Mouse (Mus musculus) bone marrow macrophage, adult 2 months (primary cell): ENCODE results near the gene Olfr153. TPM values are rescaled to one million over a fixed set of nuclear protein-coding genes. Genes with fewer than 3 reads are reported as not detected.
"Not testable (repeated sequence)": the region's sequence is repeated elsewhere in the genome, so short reads cannot be mapped to it uniquely, and the experiment has no call there.

Experiments used
- H3K27ac ChIP-seq: 2 replicates; pipeline ENCODE4 v1.5.1; 2012; ENCODE audit warnings: low read depth, low read length; ENCODE audit not compliant: insufficient read depth
- H3K4me1 ChIP-seq: 2 replicates; pipeline ENCODE4 v1.6.1; 2012; ENCODE audit warnings: low read length; ENCODE audit not compliant: control insufficient read depth, insufficient read depth
- H3K4me3 ChIP-seq: 2 replicates; pipeline ENCODE4 v1.5.1; 2012; ENCODE audit warnings: mild to moderate bottlenecking, low read length, moderate library complexity; ENCODE audit not compliant: insufficient read depth
- CTCF ChIP-seq: IDR thresholded peaks from 2 replicates; pipeline ENCODE4 v1.5.1; 2012; ENCODE audit warnings: low read depth, mild to moderate bottlenecking, low read length, moderate library complexity
- POLR2A ChIP-seq: IDR thresholded peaks from 2 replicates; pipeline ENCODE4 v1.6.1; 2012; ENCODE audit warnings: mild to moderate bottlenecking, low read depth, low read length, borderline replicate concordance
- polyA plus RNA-seq: library from polyadenylated mRNA; stranded (reverse); fragments of >200 nt; gene quantifications from 2 replicates; pipeline ENCODE4 v1.2.4, GENCODE M21; 2012; ENCODE audit not compliant: missing spikeins, insufficient read depth, insufficient read length

The Olfr153 gene
- not detected in 2 replicates for polyA plus RNA-seq

GRCm38 (mm10) chr2:87531496-87531895 is at the start of gene Olfr153:
TSS of gene Olfr153 (plus strand) at chr2:87531796.
- Histone ChIP-seq H3K27ac (no peak within 1 kb of the TSS), H3K4me1 (no peaks in the 10 kb centered on the region), H3K4me3 (no peak within 1 kb of the TSS)
- TF ChIP-seq CTCF (no peak), POLR2A (no peak)

GRCm38 (mm10) chr2:87482276-87482675 is 49.3 kb upstream of the Olfr153 start:
- Histone ChIP-seq H3K4me3 (no peak overlapping the region), H3K4me1 (no peaks in the 10 kb centered on the region), H3K27ac (no peak overlapping the region)
- no peak for TF ChIP-seq CTCF
- TF ChIP-seq POLR2A, result no peak

DNA sequence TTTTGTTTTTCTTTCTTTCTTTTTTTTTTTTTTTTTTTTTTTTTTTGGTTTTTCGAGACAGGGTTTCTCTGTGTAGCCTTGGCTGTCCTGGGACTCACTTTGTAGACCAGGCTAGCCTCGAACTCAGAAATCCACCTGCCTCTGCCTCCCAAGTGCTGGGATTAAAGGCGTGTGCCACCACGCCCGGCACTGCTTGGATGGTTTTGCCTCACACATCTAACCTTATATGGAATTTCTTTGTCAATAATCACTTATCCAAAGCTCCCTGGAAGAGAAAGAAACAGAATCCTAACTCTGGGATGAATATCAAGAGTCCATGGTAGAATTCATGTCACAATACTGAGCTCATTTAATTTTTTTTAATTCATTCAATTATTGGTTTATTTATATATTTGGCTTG is 34.6 kb upstream of the Olfr153 start, which contains the start of gene Pramel7:
TSS of gene Pramel7 (minus strand) at position 101 of the 400 bp plus-strand sequence.
- not testable (repeated sequence) for H3K4me3 ChIP-seq, H3K4me1 ChIP-seq, H3K27ac ChIP-seq

DNA sequence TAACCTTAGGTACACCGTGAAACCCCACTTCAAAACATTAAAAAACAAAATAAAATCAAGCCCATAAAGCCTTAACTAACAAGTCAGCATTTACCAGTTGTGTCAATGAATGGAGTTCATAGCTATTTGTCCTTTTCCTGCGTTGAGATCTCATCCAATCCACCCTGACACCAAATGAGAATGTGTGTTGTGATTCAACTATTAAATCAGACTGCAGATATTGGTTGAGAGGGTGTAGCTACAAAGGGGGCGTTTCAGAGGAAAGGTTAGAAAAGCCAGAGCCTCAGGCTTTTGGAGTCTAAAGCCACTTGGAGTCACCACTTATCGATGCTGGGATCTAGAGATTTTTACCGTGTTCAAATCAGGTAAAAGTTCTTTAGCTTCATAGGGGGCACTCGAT is 25.3 kb upstream of the Olfr153 start, which contains the start of gene Pramel6:
TSS of gene Pramel6 (plus strand) at position 301 of the 400 bp plus-strand sequence.
- no peak for TF ChIP-seq POLR2A
- no peak for TF ChIP-seq CTCF
- Histone ChIP-seq H3K4me1 (no peaks in the 10 kb centered on the region), H3K27ac (no peak within 1 kb of the TSS), H3K4me3 (no peak within 1 kb of the TSS)

- Histone ChIP-seq H3K27ac (no peak overlapping the region), H3K4me1 (no peaks in the 10 kb centered on the region), H3K4me3 (no peak overlapping the region)
- no peak for TF ChIP-seq POLR2A
- no peak for TF ChIP-seq CTCF
Measured at GRCm38 (mm10) chr2:87515046-87515445, 16.6 kb upstream of the Olfr153 start.

- H3K4me3 ChIP-seq, result no peak overlapping the region
- H3K27ac ChIP-seq, result no peak overlapping the region
- TF ChIP-seq CTCF, result no peak
- no peak for TF ChIP-seq POLR2A
- no peaks in the 10 kb centered on the region for H3K4me1 ChIP-seq
Measured at GRCm38 (mm10) chr2:87515457-87516060, 16.0 kb upstream of the Olfr153 start.

DNA sequence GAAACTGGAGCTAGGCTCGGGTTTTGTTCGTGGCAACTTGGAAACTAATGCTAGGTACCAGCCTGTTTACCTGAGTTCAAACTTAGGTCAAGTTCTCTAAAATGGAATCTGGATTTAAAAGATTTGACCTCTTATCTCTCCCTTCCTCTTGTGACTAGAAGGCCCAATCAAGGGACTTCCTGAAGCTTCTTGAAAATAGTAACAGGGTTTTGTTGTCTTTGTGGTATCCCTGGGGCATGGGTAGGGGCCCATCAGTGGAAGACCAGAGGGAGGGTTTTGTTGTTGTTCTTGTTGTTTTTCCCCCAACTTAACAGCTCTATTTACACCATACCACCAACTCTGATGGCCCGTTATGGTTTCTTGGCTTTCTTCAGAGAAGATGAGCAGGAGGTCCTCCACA is 15.0 kb upstream of the Olfr153 start:
- Histone ChIP-seq H3K27ac (no peak overlapping the region), H3K4me3 (no peak overlapping the region), H3K4me1 (no peaks in the 10 kb centered on the region)
- no peak for TF ChIP-seq CTCF
- TF ChIP-seq POLR2A, result no peak

- no peak overlapping the region for H3K27ac ChIP-seq
- H3K4me1 ChIP-seq, result no peaks in the 10 kb centered on the region
- no peak for TF ChIP-seq POLR2A
- TF ChIP-seq CTCF, result no peak
- H3K4me3 ChIP-seq, result no peak overlapping the region
Measured at GRCm38 (mm10) chr2:87520651-87521050, 10.9 kb upstream of the Olfr153 start.

GRCm38 (mm10) chr2:87525899-87526616 is 5.5 kb upstream of the Olfr153 start:
- not testable (repeated sequence) for H3K27ac ChIP-seq, H3K4me3 ChIP-seq, H3K4me1 ChIP-seq

DNA sequence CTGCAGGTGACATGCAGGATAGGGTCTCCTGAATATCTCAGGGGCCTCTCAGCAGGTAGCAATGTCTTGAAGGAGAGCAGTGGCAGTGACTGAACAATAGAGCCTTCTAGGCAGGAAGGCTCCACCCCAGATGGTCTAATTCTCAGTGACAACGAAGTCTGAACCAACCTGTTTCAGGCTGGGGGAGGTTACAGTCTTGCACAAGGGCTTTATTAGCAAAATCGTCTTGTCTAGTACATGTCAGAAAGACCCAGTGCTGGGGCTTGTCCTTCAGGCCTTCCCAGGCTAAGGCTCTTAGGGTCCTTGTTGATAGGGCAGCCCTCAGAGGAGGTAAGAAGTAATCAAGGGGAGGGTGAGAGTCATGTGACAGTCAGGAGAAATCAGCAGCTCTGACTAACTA is 3.2 kb downstream of the Olfr153 start:
- Histone ChIP-seq H3K4me1 (no peaks in the 10 kb centered on the region), H3K27ac (no peak overlapping the region), H3K4me3 (no peak overlapping the region)
- TF ChIP-seq CTCF (no peak), POLR2A (no peak)
